Mouse (Mus musculus) midbrain, embryonic 12.5 days (tissue): ENCODE results near the gene Fcho2. TPM values are rescaled to one million over a fixed set of nuclear protein-coding genes. Genes with fewer than 3 reads are reported as not detected.

Experiments used
- ATAC-seq: fragments of 200-750 bp; cut with Nextera tagmentation; 2 replicates; pipeline ENCODE4 v1.8.0; 2017; ENCODE audit warnings: low read depth, moderate TSS enrichment, moderate library complexity; ENCODE audit not compliant: low FRiP score
- H3K27ac ChIP-seq: fragments of 300-500 bp; sonication (generic); replicated peaks from 2 replicates; pipeline ENCODE4 v1.5.1; 2016; ENCODE audit warnings: mild to moderate bottlenecking
- H3K27me3 ChIP-seq: fragments of 300-500 bp; sonication (generic); 2 replicates; pipeline ENCODE4 v1.6.1; 2016; ENCODE audit warnings: mild to moderate bottlenecking
- H3K36me3 ChIP-seq: fragments of 300-500 bp; sonication (generic); 2 replicates; pipeline ENCODE4 v1.6.1; 2016
- H3K4me1 ChIP-seq: fragments of 300-500 bp; sonication (generic); 2 replicates; pipeline ENCODE4 v1.6.1; 2016
- H3K4me2 ChIP-seq: fragments of 300-500 bp; sonication (generic); replicated peaks from 2 replicates; pipeline ENCODE4 v1.6.1; 2016; ENCODE audit warnings: mild to moderate bottlenecking, moderate library complexity
- H3K4me3 ChIP-seq: fragments of 300-500 bp; sonication (generic); 2 replicates; pipeline ENCODE4 v1.5.1; 2016; ENCODE audit warnings: mild to moderate bottlenecking
- H3K9ac ChIP-seq: fragments of 300-500 bp; sonication (generic); replicated peaks from 2 replicates; pipeline ENCODE4 v1.6.1; 2016; ENCODE audit warnings: mild to moderate bottlenecking, moderate library complexity
- H3K9me3 ChIP-seq: fragments of 300-500 bp; sonication (generic); 2 replicates; pipeline ENCODE4 v1.6.1; 2016; ENCODE audit warnings: mild to moderate bottlenecking
- WGBS: fragments of 180-500 bp; shearing (Covaris S2); methylation state at CpG from one replicate; pipeline ENCODE4 v1.1.7; 2016; 5-methylcytosine and 5-hydroxymethylcytosine counted together
- polyA plus RNA-seq: library from polyadenylated mRNA; unstranded; fragments of >200 nt; fragmentation: Nextera tagmentation; extraction: Ambion mirVana; gene quantifications from 2 replicates; pipeline ENCODE4 v1.2.1, GENCODE M21; 2016

The Fcho2 gene
- polyA plus RNA-seq, 1 experiment from 2014 or later, result 37.3 TPM

DNA sequence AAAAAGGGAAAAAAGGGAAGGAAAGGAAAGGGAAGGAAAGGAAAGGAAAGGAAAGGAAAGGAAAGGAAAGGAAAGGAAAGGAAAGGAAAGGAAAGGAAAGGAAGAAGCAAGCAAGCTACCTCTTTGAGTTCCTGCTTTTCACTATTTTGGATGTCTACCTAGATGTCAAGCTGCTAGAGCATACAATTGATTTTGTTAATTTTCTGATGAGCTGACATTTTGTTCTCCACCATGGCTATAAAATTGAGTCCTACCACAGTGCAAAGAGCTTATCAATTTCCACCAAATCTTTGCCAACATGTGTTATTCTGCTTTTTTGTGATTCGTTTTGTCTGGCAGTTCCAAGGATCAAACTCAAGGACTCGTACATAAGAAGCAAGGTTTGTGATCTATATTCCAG, 77.0 kb downstream of the Fcho2 start:
- WGBS, result 93% methylated on average over 2 of the region's 2 CpGs
- H3K4me1 ChIP-seq, result no peaks in the 10 kb centered on the region
- no peaks in the 10 kb centered on the region for H3K27me3 ChIP-seq
- peaks cover 23% of the 10 kb centered on the region for H3K36me3 ChIP-seq
- no peak overlapping the region for H3K27ac ChIP-seq
- H3K4me3 ChIP-seq, result no peak overlapping the region
- no peaks in the 10 kb centered on the region for H3K9me3 ChIP-seq
- H3K4me2 ChIP-seq, result no peak overlapping the region
- no peak for ATAC-seq
- no peak overlapping the region for H3K9ac ChIP-seq

DNA sequence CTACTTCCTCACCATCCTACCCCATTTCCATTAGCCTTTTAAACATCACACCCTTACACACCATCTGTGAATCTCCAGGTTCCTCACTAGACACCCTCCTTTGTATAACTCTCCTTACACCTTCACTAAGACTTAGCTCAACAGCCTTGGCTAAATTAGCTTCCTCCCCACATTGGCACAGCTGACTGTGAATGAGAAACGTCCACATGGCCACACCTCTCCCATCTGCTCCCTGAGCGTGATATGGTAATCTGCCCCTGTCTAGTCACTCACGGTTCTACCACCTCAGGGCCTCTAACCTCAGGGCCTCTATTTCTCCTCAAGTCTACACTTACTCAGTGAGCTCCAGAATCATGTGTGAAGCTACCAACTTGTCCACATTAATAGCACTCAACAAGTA, 82.0 kb downstream of the Fcho2 start:
- Histone ChIP-seq H3K4me3 (no peak overlapping the region), H3K4me2 (no peak overlapping the region), H3K4me1 (no peaks in the 10 kb centered on the region), H3K36me3 (peaks cover 36% of the 10 kb centered on the region), H3K9me3 (no peaks in the 10 kb centered on the region), H3K27me3 (no peaks in the 10 kb centered on the region), H3K27ac (no peak overlapping the region), H3K9ac (no peak overlapping the region)
- no peak for ATAC-seq
- 71% methylated on average over 3 of the region's 3 CpGs for WGBS

DNA sequence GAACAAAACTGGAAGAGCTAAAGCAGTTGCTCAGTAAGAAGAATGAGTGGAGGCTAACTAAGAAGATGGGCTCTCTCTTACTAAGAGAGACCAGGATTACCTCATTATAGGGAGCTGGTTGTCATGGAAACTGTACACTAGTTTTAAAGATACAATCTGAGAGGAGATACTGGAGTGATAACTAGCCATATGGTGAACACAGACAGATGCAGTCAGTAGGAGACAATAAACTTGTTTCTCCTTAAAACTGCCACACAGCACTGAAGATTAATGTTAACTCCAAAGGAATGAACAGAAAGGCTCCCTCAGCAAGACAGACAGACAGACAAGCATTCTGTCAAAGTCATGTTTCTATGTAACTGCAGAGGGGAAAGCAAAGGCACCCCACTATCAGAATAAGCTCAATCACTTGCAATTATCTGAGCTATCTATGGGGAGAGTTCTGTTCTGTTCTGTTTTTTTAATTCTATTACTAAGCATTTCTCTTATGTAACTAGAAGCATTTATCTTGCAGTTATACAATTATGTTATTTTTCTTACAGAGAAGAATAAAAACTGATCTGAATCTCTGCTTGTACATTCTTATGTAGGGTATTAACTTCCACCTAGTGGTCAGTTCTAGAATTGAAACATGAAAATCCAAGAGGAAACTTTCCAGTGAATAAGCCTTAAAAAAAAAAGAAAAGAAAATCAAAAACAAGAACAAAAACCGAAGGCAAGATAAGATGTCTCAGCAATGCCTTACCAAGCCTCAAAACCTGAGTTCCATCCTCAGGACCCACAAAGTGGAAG, 85.8 kb downstream of the Fcho2 start:
- no peak overlapping the region for H3K9ac ChIP-seq
- H3K9me3 ChIP-seq, result no peaks in the 10 kb centered on the region
- no peak for ATAC-seq
- no peak overlapping the region for H3K4me3 ChIP-seq
- no peak overlapping the region for H3K27ac ChIP-seq
- no peak overlapping the region for H3K4me2 ChIP-seq
- whole genome bisulfite sequencing, result 82% methylated on average over 1 of the region's 1 CpGs
- peaks cover 57% of the 10 kb centered on the region for H3K36me3 ChIP-seq
- no peaks in the 10 kb centered on the region for H3K27me3 ChIP-seq
- no peaks in the 10 kb centered on the region for H3K4me1 ChIP-seq

DNA sequence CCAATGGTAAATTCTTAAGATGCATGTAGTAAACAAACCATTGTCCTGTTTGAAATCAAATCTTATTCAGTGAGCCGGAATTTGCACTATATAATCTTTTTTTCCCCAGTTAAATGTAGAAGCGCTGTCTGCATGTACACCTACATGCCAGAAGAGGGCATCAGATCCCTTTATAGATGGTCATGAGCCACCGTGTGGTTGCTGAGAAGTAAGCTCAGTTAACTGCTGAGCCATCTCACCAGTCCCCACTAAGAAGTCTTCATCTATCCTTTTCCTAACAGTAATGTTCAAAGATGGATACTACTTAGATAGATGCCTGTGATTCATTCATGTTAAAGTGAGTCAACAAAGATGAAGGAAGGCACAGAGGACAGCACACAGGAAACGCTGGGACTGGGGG, 88.8 kb downstream of the Fcho2 start:
- H3K9ac ChIP-seq, result no peak overlapping the region
- H3K27me3 ChIP-seq, result no peaks in the 10 kb centered on the region
- no peak overlapping the region for H3K4me2 ChIP-seq
- no peaks in the 10 kb centered on the region for H3K4me1 ChIP-seq
- no peaks in the 10 kb centered on the region for H3K9me3 ChIP-seq
- H3K27ac ChIP-seq, result no peak overlapping the region
- H3K36me3 ChIP-seq, result peaks cover 41% of the 10 kb centered on the region
- no peak overlapping the region for H3K4me3 ChIP-seq
- no peak for ATAC-seq
- 63% methylated on average over 4 of the region's 4 CpGs for WGBS

DNA sequence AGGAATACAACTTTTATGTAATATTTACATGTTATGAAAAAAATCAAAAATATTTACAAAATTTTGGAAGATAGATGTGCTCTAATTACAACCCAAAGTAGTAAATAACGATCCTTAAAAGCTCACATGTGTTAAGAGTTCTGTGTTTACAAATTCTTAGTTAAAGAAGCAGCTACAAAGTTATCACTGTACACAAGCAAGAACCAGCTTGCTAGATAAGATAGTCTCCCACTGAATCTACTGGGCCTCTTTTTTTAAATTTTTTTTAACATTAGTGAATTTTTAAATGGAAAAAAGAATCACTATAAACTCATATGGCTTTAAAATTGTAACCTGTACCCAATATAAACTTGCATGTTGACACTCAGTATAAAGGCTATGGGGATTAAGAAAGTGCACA, 91.8 kb downstream of the Fcho2 start:
- no peaks in the 10 kb centered on the region for H3K4me1 ChIP-seq
- peaks cover 32% of the 10 kb centered on the region for H3K36me3 ChIP-seq
- ATAC-seq, result no peak
- H3K27ac ChIP-seq, result no peak overlapping the region
- no peak overlapping the region for H3K4me2 ChIP-seq
- H3K9me3 ChIP-seq, result no peaks in the 10 kb centered on the region
- WGBS, result 96% methylated on average over 1 of the region's 1 CpGs
- H3K9ac ChIP-seq, result no peak overlapping the region
- H3K4me3 ChIP-seq, result no peak overlapping the region
- no peaks in the 10 kb centered on the region for H3K27me3 ChIP-seq

DNA sequence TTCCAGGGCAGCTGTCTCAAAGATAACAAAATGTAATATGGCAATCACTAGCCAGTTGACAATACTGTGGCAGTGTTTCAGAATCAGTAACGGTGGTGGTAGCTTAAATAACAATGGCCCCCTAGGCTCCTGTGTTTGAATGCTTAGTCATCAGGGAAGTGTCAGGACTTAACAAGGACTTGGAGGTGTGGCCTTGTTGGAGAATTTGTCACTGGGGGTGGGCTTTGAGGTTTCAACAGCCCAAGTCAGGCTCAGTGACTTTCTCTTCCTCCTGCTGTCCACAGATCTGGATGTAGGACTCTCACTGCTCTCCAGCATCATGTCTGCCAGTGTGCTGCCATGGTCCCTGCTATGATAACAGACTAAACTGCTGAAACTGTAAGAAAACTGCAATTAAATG, 93.0 kb downstream of the Fcho2 start:
- H3K4me3 ChIP-seq, result no peak overlapping the region
- no peak overlapping the region for H3K9ac ChIP-seq
- no peaks in the 10 kb centered on the region for H3K9me3 ChIP-seq
- H3K4me2 ChIP-seq, result no peak overlapping the region
- H3K27ac ChIP-seq, result no peak overlapping the region
- 48% methylated on average over 1 of the region's 1 CpGs for WGBS
- no peaks in the 10 kb centered on the region for H3K4me1 ChIP-seq
- H3K27me3 ChIP-seq, result no peaks in the 10 kb centered on the region
- H3K36me3 ChIP-seq, result peaks cover 26% of the 10 kb centered on the region
- ATAC-seq, result no peak

DNA sequence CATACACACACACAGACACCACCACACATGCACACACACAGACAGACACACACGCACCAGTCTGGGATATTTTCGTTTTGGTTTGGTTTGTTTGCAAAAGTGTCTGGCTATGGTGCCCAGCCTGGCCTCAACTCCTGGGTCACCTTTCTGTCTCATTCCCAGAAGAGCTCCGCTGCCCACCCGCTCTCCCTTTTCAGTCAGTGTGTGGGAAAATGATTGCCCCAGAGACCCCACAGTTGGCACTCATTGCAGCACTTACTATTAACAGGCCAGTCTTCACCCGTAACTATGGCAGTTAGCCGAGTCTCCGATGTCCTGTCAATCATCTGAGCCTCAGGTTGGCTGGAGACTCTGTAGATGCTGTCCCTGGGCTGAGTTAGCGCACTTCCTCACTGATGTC, 99.1 kb downstream of the Fcho2 start:
- no peak for ATAC-seq
- Histone ChIP-seq H3K27ac (no peak overlapping the region), H3K4me3 (no peak overlapping the region), H3K4me2 (no peak overlapping the region), H3K9me3 (no peaks in the 10 kb centered on the region), H3K4me1 (no peaks in the 10 kb centered on the region), H3K9ac (no peak overlapping the region), H3K36me3 (no peaks in the 10 kb centered on the region), H3K27me3 (no peaks in the 10 kb centered on the region)
- 93% methylated on average over 8 of the region's 8 CpGs for WGBS

DNA sequence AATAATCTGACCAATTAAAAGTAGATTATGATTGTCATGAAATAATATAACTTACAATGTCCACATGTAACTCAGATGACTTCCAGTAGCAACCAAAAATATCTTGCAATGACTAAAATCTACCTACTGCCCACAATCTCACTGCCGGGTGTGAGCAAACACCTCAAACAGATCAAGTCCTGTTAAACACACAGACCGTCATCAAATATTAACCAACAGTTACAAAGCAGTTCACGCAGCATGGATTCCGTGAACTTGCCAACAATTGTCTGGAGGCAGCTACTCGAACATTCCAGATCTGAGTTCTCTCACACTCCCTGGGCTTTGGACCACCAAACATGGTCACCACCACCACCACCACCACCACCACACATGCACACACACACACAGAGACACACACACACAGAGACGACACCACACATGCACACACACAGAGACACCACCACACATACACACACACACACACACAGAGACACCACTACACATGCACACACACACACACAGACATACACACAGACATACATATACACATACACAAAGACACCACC, 99.7 kb downstream of the Fcho2 start:
- no peak for ATAC-seq
- Histone ChIP-seq H3K4me1 (no peaks in the 10 kb centered on the region), H3K9me3 (no peaks in the 10 kb centered on the region), H3K36me3 (no peaks in the 10 kb centered on the region), H3K27ac (no peak overlapping the region), H3K9ac (no peak overlapping the region), H3K4me2 (no peak overlapping the region), H3K4me3 (no peak overlapping the region), H3K27me3 (no peaks in the 10 kb centered on the region)
- WGBS, result 86% methylated on average over 6 of the region's 6 CpGs

DNA sequence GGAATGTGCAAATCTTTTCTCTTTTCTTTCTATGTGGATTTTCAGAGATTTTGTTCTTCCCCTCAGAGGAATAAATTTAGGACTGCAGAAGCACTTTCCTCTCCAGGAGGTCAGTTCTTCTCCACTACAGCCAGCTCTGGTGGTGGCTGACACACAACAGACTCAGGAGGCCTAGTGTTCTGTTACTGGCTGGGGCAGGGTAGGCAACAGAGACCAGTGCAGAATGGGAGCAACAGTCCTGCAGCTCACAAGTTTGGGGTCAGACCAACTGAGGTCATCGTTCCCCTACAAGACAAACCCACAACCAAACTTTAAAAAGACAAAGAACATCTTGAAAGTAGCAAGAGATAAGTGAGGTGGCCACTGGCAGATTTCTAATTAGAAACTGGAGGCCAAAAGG, 104.6 kb downstream of the Fcho2 start:
- whole genome bisulfite sequencing, result 86% methylated on average over 1 of the region's 1 CpGs
- no peak overlapping the region for H3K4me2 ChIP-seq
- H3K9me3 ChIP-seq, result peaks cover 3% of the 10 kb centered on the region; the same call in 1 of the 2 replicates
- H3K9ac ChIP-seq, result no peak overlapping the region
- no peak overlapping the region for H3K27ac ChIP-seq
- H3K4me3 ChIP-seq, result no peak overlapping the region
- no peaks in the 10 kb centered on the region for H3K4me1 ChIP-seq
- H3K36me3 ChIP-seq, result no peaks in the 10 kb centered on the region
- H3K27me3 ChIP-seq, result no peaks in the 10 kb centered on the region
- no peak for ATAC-seq

DNA sequence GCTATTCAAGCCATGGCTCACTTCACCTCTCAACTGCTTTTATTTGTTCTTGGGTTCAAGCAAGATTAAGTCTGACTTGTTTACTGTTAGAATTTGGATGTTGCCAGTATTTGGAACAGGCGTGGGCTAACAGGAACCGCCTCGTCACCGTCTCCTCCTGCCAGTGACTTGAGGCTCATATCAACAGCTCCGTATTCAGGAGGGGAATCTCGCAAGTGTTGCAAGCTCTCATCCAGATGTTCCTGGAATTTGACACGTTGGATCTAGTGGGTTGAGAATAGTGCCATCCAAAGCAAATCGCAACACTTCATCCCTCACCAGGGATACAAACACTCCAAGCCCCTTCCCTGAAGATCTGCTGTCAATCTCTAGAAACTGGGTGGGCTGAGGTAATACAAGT, 105.0 kb downstream of the Fcho2 start:
- peaks cover 3% of the 10 kb centered on the region; the same call in 1 of the 2 replicates for H3K9me3 ChIP-seq
- ATAC-seq, result no peak
- no peaks in the 10 kb centered on the region for H3K27me3 ChIP-seq
- WGBS, result 76% methylated on average over 8 of the region's 8 CpGs
- no peak overlapping the region for H3K4me2 ChIP-seq
- H3K4me3 ChIP-seq, result no peak overlapping the region
- H3K36me3 ChIP-seq, result no peaks in the 10 kb centered on the region
- no peak overlapping the region for H3K27ac ChIP-seq
- H3K4me1 ChIP-seq, result no peaks in the 10 kb centered on the region
- H3K9ac ChIP-seq, result no peak overlapping the region

DNA sequence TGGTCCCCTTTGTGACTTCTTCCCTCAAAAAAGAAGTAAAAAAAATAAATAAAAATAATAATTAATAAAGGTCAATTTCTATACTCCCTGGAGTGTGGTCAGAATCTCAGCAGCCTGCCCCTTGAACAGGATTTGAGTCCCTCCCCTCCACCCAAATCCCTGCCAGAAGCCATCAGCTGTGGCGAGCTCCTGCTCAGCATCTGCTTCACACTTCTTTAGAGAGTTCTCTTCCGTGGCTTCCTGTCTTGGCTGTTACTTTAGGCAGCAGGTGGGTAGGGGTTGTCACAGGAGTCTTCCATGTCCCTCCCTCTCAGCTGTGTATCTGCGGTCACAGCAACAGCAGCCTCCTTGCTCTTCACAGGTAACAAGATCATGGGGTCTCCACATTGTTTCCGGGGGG, 109.7 kb downstream of the Fcho2 start:
- 79% methylated on average over 4 of the region's 4 CpGs for WGBS
- Histone ChIP-seq H3K27ac (no peak overlapping the region), H3K4me2 (no peak overlapping the region), H3K4me1 (no peaks in the 10 kb centered on the region), H3K9ac (no peak overlapping the region), H3K27me3 (no peaks in the 10 kb centered on the region), H3K9me3 (peaks cover 3% of the 10 kb centered on the region; the same call in 1 of the 2 replicates), H3K36me3 (no peaks in the 10 kb centered on the region), H3K4me3 (no peak overlapping the region)
- ATAC-seq, result no peak

DNA sequence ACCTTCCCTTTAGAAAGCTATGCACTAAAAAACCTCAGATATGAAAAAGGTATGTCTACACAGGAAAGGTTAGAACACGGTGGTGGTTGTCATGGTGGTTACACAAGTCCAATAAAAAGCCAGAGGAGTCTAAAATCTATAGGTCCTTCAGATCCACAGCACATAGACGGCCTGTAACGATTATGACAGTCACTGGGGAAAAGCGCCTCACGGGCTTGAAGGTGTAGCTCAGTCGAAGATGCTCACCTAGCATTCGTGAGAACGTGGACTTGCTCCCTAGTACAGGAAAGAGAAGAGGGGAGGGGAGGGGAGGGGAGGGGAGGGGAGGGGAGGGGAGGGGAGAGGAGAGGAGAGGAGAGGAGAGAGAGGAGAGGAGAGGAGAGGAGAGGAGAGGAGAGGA, 111.5 kb downstream of the Fcho2 start:
- ATAC-seq, result no peak
- H3K4me3 ChIP-seq, result no peak overlapping the region
- WGBS, result 92% methylated on average over 7 of the region's 8 CpGs
- H3K9me3 ChIP-seq, result peaks cover 3% of the 10 kb centered on the region; the same call in 1 of the 2 replicates
- H3K9ac ChIP-seq, result no peak overlapping the region
- H3K4me1 ChIP-seq, result no peaks in the 10 kb centered on the region
- H3K27me3 ChIP-seq, result no peaks in the 10 kb centered on the region
- no peak overlapping the region for H3K4me2 ChIP-seq
- no peak overlapping the region for H3K27ac ChIP-seq
- H3K36me3 ChIP-seq, result no peaks in the 10 kb centered on the region

DNA sequence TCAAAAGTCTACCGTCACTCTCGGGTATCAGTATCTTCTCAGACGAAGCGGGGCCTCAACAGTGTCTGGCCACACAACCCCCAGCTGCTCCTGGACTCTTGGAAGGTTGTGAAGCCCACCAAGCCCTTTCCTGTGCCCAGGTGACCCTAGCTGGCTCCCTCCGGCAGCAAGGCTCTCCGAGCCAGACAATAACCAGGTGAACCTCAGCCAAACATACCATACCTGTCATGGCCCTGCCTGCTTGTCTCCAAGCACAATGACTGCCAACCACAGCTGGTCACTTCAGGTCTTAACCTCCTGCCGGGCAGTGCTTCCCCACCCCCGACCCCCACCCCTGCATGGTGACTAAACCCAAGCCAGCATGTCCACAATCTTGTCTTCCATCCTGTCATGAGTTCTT, 112.9 kb downstream of the Fcho2 start:
- 86% methylated on average over 8 of the region's 8 CpGs for WGBS
- no peak for ATAC-seq
- H3K4me1 ChIP-seq, result no peaks in the 10 kb centered on the region

More for the DNA sequence above, 112.9 kb downstream of the Fcho2 start:
- H3K9me3 ChIP-seq, result no peaks in the 10 kb centered on the region
- no peak overlapping the region for H3K27ac ChIP-seq
- no peaks in the 10 kb centered on the region for H3K27me3 ChIP-seq
- no peak overlapping the region for H3K4me2 ChIP-seq
- H3K4me3 ChIP-seq, result no peak overlapping the region
- no peaks in the 10 kb centered on the region for H3K36me3 ChIP-seq
- no peak overlapping the region for H3K9ac ChIP-seq
